Comparison of ENCODE assay signal across 21 mouse cellular contexts in genomic region chr9:80705264-80705663, GRCm38 (mm10).
"Had no signal": no experiment of that assay in that cellular context is flagged by ENCODE, and none has a peak within 500 bp of the region (broad histone marks: within the 10 kb centered on the region; RNA-seq: fewer than 3 reads in every experiment).

No protein-coding gene starts in this region.

- H3K4me2 ChIP-seq: limb, embryonic 12.5 days; limb, embryonic 15.5 days; liver, embryonic 11.5 days; lung, embryonic 14.5 days; stomach, embryonic 15.5 days had no signal

- H3K4me3 ChIP-seq: layer of hippocampus, adult 2 months; limb, embryonic 12.5 days; limb, embryonic 15.5 days; megakaryocyte, embryonic 14.5 days; midbrain, embryonic 10.5 days; stomach, embryonic 15.5 days had no signal

- H3K27ac ChIP-seq: kidney, postnatal 0 days; layer of hippocampus, adult 2 months; limb, embryonic 12.5 days; limb, embryonic 15.5 days; liver, embryonic 14.5 days; macrophage; midbrain, embryonic 10.5 days; stomach, embryonic 15.5 days had no signal

- DNase-seq: kidney, postnatal 25 days; layer of hippocampus, adult 9-11 months; left cerebral cortex, postnatal 4 days; liver, postnatal 0 days; lung, embryonic 14.5 days; midbrain, embryonic 14.5 days; right cerebral cortex, postnatal 14 days; spleen, adult 18-20 months; thymus, adult 18-20 months; thymus, postnatal 36 days had no signal

- H3K27me3 ChIP-seq: limb, embryonic 12.5 days; limb, embryonic 15.5 days; megakaryocyte, embryonic 14.5 days; stomach, embryonic 15.5 days had no signal

- H3K36me3 ChIP-seq: limb, embryonic 12.5 days; limb, embryonic 15.5 days; midbrain, embryonic 10.5 days; stomach, embryonic 15.5 days had no signal

- H3K9ac ChIP-seq: limb, embryonic 12.5 days; limb, embryonic 15.5 days; liver, embryonic 14.5 days; liver, postnatal 0 days; lung, embryonic 14.5 days; stomach, embryonic 15.5 days had no signal

- ATAC-seq: liver, postnatal 0 days; lung, postnatal 0 days had no signal

- H3K4me1 ChIP-seq: limb, embryonic 12.5 days; limb, embryonic 15.5 days; megakaryocyte, embryonic 14.5 days; midbrain, embryonic 10.5 days; stomach, embryonic 15.5 days had no signal

- H3K9me3 ChIP-seq: limb, embryonic 12.5 days; limb, embryonic 15.5 days; megakaryocyte, embryonic 14.5 days; midbrain, embryonic 10.5 days; stomach, embryonic 15.5 days had no signal
